Mouse (Mus musculus) midbrain, embryonic 16.5 days (tissue): ENCODE data around the gene Abhd6. TPM values are rescaled to one million over a fixed set of nuclear protein-coding genes. Genes with fewer than 3 reads are reported as not detected.
"Not testable (repeated sequence)": the region's sequence is repeated elsewhere in the genome, so short reads cannot be mapped to it uniquely, and the experiment has no call there.

Experiments
- ATAC-seq: fragments of 200-750 bp; cut with Nextera tagmentation; 2 replicates; pipeline ENCODE4 v1.8.0; 2017; ENCODE audit warnings: moderate TSS enrichment
- H3K27ac ChIP-seq: fragments of 300-500 bp; sonication (generic); 2 replicates; pipeline ENCODE4 v1.5.1; 2014; ENCODE audit warnings: mild to moderate bottlenecking, low read length, mixed read lengths
- H3K27me3 ChIP-seq: fragments of 300-500 bp; sonication (generic); 2 replicates; pipeline ENCODE4 v1.6.1; 2014; ENCODE audit warnings: low read depth, low read length, mixed read lengths; ENCODE audit not compliant: control insufficient read depth, insufficient read depth
- H3K36me3 ChIP-seq: fragments of 300-500 bp; sonication (generic); 2 replicates; pipeline ENCODE4 v1.6.1; 2014; ENCODE audit warnings: mild to moderate bottlenecking, low read length, moderate library complexity, mixed read lengths; ENCODE audit not compliant: control insufficient read depth, insufficient read depth
- H3K4me1 ChIP-seq: fragments of 300-500 bp; sonication (generic); 2 replicates; pipeline ENCODE4 v1.6.1; 2014; ENCODE audit warnings: mild to moderate bottlenecking, low read length, mixed read lengths; ENCODE audit not compliant: control insufficient read depth, insufficient read depth
- H3K4me2 ChIP-seq: fragments of 300-500 bp; sonication (generic); 2 replicates; pipeline ENCODE4 v1.6.1; 2014; ENCODE audit warnings: mild to moderate bottlenecking, low read length, mixed read lengths
- H3K4me3 ChIP-seq: fragments of 300-500 bp; sonication (generic); 2 replicates; pipeline ENCODE4 v1.5.1; 2014; ENCODE audit warnings: low read depth, mild to moderate bottlenecking, low read length, moderate library complexity, mixed read lengths
- H3K9ac ChIP-seq: fragments of 300-500 bp; sonication (generic); 2 replicates; pipeline ENCODE4 v1.6.1; 2014; ENCODE audit warnings: low read depth, low read length, mixed read lengths
- H3K9me3 ChIP-seq: fragments of 300-500 bp; sonication (generic); replicated peaks from 2 replicates; pipeline ENCODE4 v1.6.1; 2014; ENCODE audit warnings: mild to moderate bottlenecking, low read length, mixed read lengths; ENCODE audit not compliant: control insufficient read depth, poor library complexity, severe bottlenecking
- WGBS: fragments of 180-500 bp; shearing (Covaris S2); extraction: QIAGEN DNeasy Blood & Tissue Kit; methylation state at CpG from one replicate; pipeline ENCODE4 v1.1.7; 2014; 5-methylcytosine and 5-hydroxymethylcytosine counted together
- polyA plus RNA-seq: library from polyadenylated mRNA; unstranded; fragments of >200 nt; fragmentation: Nextera tagmentation; extraction: Ambion mirVana; gene quantifications from 2 replicates; pipeline ENCODE4 v1.2.1, GENCODE M21; 2015

The Abhd6 gene
- polyA plus RNA-seq, 1 experiment from 2014 or later: 42.8 TPM

DNA sequence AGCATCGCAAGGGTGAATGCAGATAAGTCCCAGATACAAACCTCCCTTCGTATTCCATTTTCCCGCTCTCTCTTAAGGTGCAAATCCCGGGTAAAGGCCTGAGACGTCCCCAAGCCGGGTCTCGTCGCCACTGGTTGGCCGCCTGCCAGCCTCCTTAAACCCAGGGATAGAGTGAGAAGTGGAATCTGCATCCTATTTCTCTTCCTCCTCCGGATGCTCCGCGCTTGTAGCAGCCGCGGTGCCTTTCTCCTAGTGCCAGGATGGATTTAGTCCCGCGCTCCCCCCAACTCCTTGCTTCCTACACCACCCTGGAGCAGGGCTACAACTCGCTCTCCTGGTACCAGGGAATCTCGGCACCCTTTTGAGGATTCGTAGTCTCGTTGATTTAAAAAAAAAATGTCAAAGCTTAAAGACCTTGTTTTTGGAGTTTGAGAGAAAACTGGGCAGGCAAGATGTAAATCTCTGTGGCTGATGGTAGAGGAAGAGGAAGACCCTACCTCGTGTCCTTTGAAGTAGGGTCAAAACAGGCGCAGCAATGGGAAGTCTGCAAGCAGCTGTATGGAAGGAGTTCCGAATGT, 480 bp downstream of the Abhd6 start:
- H3K9me3 ChIP-seq: no peaks in the 10 kb centered on the region
- H3K4me2 ChIP-seq: peak overlapping the region; percentile 76
- 0% methylated on average over 23 of the region's 23 CpGs for WGBS
- ATAC-seq: peak; percentile 71
- peaks cover 17% of the 10 kb centered on the region for H3K4me1 ChIP-seq
- no peaks in the 10 kb centered on the region for H3K36me3 ChIP-seq
- H3K9ac ChIP-seq: peak overlapping the region; percentile 55
- peak overlapping the region; percentile 61 for H3K4me3 ChIP-seq
- peaks cover 9% of the 10 kb centered on the region for H3K27me3 ChIP-seq
- peak overlapping the region; percentile 70 for H3K27ac ChIP-seq

DNA sequence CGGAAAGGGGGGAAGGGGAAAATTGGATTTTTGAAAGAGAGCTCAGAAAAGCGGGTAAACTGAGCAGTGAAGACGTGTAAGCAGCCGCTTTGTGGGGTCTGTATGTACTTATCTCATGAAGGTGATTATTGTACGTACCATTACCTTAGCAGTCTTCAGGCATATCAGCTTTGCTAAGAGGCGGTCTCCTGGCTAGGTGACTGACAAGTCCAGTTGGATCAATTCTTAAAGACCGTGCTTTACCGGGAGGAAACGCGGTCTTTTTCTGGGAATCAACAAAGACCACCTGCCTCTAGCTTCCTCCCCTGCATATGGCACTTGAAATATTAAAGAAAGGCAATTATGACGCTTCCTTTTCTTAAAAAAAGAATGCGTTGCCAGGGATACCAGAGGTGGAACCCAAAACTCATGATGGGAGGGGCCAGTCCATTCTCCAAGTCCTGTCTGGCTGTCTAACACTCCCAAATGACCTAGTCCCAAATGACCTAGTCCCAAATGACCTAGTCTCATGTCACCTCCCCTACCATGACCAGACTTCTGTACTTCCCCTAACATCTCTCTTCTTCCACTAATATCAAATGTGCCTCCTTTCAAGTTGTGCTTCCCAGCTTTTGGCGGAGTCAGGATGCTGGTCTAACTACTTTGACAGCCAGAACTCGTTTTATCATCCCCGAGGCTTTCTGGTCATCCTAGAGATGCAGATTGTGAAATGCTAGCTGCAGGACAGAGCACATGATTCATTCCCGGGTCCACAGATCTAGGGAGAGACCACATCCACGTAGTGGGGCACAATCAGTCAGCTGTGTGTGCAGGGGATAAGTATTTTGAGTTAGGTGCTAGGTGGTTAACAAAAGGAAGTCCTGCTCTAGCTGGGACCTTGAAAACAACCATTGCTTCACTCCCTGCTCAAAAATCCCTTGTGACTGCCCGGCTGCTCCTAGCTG, 1.3 kb downstream of the Abhd6 start:
- Histone ChIP-seq H3K9me3 (no peaks in the 10 kb centered on the region), H3K4me2 (peak overlapping the region; percentile 76), H3K27me3 (peaks cover 9% of the 10 kb centered on the region), H3K4me1 (peaks cover 17% of the 10 kb centered on the region), H3K4me3 (peak overlapping the region; percentile 61), H3K36me3 (no peaks in the 10 kb centered on the region), H3K27ac (peak overlapping the region; percentile 70), H3K9ac (peak overlapping the region; percentile 55)
- peak; percentile 25; the same call in 1 of the 2 replicates for ATAC-seq
- 30% methylated on average over 18 of the region's 18 CpGs for WGBS

DNA sequence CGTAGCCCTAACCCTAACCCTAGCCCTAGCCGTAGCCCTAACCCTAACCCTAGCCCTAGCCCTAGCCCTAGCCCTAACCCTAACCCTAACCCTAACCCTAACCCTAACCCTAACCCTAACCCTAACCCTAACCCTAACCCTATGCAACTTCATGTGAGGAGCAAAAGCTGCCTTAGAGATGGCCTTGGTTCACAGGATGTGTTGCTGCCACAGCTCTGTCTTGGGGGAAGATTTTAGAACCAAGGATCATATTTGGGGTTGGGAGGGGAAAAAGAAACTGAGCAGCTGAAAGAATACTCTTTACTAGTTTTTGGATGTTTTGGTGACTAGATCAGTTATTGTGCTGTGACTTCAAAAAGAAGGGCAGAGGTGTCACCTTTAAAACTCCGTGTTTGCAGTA, 3.4 kb downstream of the Abhd6 start:
- not testable (repeated sequence) for H3K9me3 ChIP-seq, H3K27me3 ChIP-seq, H3K27ac ChIP-seq, H3K4me2 ChIP-seq, H3K36me3 ChIP-seq, ATAC-seq, H3K9ac ChIP-seq, H3K4me3 ChIP-seq
- peaks cover 17% of the 10 kb centered on the region for H3K4me1 ChIP-seq
- WGBS: 71% methylated on average over 3 of the region's 3 CpGs

DNA sequence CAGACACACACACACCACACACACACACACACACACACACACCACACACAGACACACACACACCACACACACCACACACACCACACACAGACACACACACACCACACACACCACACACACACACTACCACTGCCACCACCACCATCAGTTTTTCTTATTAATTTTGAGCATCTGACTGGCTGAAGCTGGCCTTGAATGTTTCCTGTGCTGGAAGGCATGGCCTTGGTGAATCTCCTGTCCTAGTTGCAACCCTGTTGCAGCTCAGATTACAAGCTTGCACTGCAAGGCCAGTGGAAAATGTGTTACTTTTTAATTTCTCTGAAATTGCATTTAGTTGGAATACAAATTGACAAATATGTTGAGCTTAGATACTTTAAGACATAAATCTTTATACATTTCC, 4.4 kb downstream of the Abhd6 start:
- no peak for ATAC-seq
- peaks cover 15% of the 10 kb centered on the region for H3K4me1 ChIP-seq
- no peak overlapping the region for H3K9ac ChIP-seq
- H3K27ac ChIP-seq: no peak overlapping the region
- H3K4me2 ChIP-seq: no peak overlapping the region
- no peaks in the 10 kb centered on the region for H3K9me3 ChIP-seq
- H3K36me3 ChIP-seq: no peaks in the 10 kb centered on the region
- H3K27me3 ChIP-seq: no peaks in the 10 kb centered on the region
- no peak overlapping the region for H3K4me3 ChIP-seq

DNA sequence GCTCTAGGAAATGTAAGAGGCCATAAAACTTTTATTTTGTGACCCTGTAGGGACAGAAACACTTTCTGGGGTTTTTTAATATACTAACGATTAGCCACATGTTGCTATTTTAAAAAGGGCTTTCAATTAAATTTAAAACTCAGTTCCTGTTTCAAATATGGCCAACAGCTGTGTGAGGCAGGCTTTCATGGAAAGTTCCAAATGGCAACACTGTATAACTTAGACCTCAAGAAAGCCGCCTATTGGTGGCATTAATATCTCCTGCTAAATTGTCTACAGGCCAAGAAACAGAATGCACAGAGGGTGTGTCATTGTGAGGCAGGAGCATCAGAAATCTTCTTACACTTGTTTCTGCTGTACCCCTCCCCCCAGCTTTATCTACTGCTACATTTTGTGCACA, 4.8 kb downstream of the Abhd6 start:
- Histone ChIP-seq H3K27me3 (no peaks in the 10 kb centered on the region), H3K9ac (no peak overlapping the region), H3K4me2 (no peak overlapping the region), H3K36me3 (no peaks in the 10 kb centered on the region), H3K4me1 (peaks cover 12% of the 10 kb centered on the region), H3K27ac (no peak overlapping the region), H3K4me3 (no peak overlapping the region), H3K9me3 (no peaks in the 10 kb centered on the region)
- WGBS: 92% methylated on average over 2 of the region's 2 CpGs
- no peak for ATAC-seq

DNA sequence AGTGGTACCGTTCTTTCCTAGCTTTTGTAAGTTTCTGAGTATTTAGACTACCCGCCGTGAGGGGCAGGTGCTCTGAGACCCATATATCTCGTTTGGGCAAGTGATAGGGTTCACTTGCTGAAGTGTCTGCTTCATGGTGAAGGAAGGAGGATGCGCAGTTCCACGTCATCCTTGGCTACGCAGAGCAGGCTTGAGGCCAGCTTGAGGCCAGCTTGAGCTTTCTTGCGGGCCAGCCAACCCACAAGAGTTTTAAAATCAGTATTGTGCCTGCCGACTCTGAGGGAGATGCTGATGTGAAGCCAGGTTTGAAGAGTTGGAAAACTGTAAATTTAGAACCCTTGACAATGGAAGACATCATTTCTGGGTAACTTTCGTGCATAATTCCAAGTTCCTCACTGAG, 5.2 kb downstream of the Abhd6 start:
- no peak overlapping the region for H3K27ac ChIP-seq
- no peaks in the 10 kb centered on the region for H3K36me3 ChIP-seq
- peaks cover 12% of the 10 kb centered on the region for H3K4me1 ChIP-seq
- no peak overlapping the region for H3K9ac ChIP-seq
- H3K4me2 ChIP-seq: no peak overlapping the region
- 86% methylated on average over 10 of the region's 10 CpGs for WGBS
- no peaks in the 10 kb centered on the region for H3K9me3 ChIP-seq
- no peak for ATAC-seq
- H3K4me3 ChIP-seq: no peak overlapping the region
- no peaks in the 10 kb centered on the region for H3K27me3 ChIP-seq

DNA sequence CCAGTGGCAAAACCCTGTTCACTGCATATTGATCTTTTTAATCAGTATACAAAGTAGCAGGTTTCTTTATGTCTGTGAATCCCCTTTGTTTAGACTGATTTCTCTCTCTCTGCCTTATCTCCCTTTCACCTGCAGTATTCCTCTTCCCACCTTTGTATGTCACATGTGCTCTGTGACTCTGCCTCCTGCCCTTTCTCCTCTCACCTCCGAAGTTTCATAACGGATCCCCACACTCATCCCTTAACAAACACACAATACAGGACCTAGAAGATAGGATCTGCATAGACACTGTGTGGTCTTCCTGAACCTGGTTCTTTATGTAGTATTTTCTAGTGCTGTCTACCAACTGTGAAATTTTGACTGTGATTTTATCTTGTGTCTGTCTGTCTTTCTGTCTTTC, 8.6 kb downstream of the Abhd6 start:
- WGBS: 84% methylated on average over 2 of the region's 2 CpGs
- H3K4me2 ChIP-seq: no peak overlapping the region
- ATAC-seq: no peak
- no peak overlapping the region for H3K27ac ChIP-seq
- no peaks in the 10 kb centered on the region for H3K36me3 ChIP-seq
- no peaks in the 10 kb centered on the region for H3K27me3 ChIP-seq
- H3K9ac ChIP-seq: no peak overlapping the region
- no peaks in the 10 kb centered on the region for H3K4me1 ChIP-seq
- no peaks in the 10 kb centered on the region for H3K9me3 ChIP-seq
- H3K4me3 ChIP-seq: no peak overlapping the region

DNA sequence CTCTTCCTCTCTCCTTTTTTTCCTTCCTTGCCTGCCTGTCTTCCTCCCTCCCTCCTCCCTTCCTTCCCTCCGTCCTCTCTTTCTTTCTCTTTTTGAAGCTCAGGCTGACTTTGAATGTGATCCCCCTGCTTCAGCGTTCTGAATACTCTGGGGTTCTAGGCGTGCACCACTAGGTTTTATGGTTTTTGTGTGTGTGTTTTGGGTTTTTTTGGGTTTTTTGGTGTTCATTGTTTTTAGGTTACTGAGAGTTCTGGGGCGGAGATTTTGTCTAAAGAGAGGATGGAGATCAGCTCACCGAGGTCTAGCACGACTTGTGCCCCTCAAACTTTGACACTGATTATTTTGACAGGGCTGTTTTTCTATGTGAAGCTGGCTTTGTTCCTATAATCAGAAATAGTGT, 9.2 kb downstream of the Abhd6 start:
- Histone ChIP-seq H3K36me3 (no peaks in the 10 kb centered on the region), H3K4me2 (no peak overlapping the region), H3K4me1 (no peaks in the 10 kb centered on the region), H3K9me3 (no peaks in the 10 kb centered on the region), H3K9ac (no peak overlapping the region), H3K27me3 (no peaks in the 10 kb centered on the region), H3K4me3 (no peak overlapping the region), H3K27ac (no peak overlapping the region)
- 75% methylated on average over 6 of the region's 6 CpGs for WGBS
- ATAC-seq: no peak

DNA sequence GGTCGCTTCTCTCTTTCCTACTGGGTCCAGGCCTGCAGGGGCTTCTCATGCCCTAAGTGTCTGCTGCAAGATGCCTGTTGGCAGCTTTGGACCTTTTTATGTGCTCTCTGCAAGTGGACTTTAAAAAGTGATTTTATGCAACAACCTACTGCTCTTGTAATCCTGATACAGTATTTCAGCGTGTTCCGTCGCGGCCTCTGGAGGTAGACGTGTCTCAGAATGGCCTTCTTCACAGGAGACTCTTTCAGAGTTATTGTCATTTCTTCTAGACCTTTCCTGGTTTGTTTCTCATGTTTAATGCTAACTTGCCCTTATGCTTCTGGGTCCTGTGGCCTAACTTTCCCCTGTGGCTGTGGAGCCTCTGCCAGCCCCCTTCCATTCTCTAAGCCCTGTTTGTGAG, 13.1 kb downstream of the Abhd6 start:
- Histone ChIP-seq H3K9me3 (no peaks in the 10 kb centered on the region), H3K27ac (no peak overlapping the region), H3K4me2 (no peak overlapping the region), H3K4me1 (no peaks in the 10 kb centered on the region), H3K36me3 (no peaks in the 10 kb centered on the region), H3K9ac (no peak overlapping the region), H3K4me3 (no peak overlapping the region), H3K27me3 (no peaks in the 10 kb centered on the region)
- WGBS: 92% methylated on average over 6 of the region's 6 CpGs
- no peak for ATAC-seq
